Mouse (Mus musculus): ENCODE measurements around the gene Gm21409.
"Not testable (repeated sequence)": the region's sequence is repeated elsewhere in the genome, so short reads cannot be mapped to it uniquely, and the experiment has no call there.

Gene Gm21409

DNA sequence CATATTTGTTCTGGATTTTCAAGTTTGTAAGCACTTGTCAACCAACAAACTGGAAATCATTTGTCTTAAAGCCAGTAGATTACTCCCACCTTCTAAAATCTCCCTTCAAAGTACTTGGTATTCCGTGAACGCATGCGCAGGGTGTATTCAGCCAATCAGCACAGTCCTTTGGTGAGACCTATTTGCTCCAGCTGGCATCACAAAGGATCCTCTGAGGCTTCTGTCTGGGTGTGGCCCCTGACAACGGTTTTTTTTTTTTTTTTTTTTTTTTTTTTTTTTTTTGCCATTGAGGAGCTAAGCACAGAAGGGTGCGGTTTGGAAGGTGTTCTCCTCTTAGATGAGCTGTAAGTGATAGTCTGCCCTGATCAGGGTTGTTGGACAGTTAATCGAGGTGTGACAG is at the start of gene Gm21409:
Gene Gm21409, plus strand, starts transcription at position 301 of the 400 bp plus-strand sequence.
- not testable (repeated sequence) for DNase-seq

All from cerebellum, adult 9-11 months (tissue).